In the genomic region with DNA sequence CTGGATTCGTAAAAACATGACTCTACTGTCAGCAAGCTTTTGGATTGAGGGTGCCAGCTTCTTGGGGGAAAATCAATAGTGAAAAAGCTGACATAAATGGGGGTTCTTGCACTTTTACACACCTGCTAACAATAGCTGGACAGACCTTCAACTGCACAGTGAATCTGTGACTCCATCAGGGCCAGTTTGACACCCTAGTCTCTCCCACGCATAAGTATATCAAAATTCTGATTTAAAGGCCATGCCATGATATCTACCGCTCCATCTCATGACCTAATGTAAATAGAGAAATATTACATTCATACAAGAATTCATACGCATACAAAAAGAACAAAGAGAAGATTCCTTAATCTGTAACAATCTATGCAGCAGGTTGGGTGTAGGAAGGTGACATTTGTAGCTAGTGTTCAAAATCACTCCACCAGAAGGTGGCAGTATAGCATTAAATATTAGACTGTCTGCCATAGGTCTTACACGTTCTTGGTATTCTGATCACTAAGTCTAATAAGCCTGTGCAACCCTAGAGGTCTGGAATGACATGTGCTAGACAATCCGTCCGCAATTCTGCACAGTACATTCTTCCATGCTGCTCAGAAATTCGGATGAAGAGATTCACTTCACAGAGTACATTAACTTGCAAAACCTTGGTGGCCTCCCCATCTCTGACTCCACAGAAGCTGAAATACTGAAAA, we compare ENCODE assay signal across 9 mouse cellular contexts. TPM values are rescaled to one million over a fixed set of nuclear protein-coding genes. Genes with fewer than 3 reads are reported as not detected.
DNase-seq lines count a peak whose midpoint lies in the region; ATAC-seq and TF ChIP-seq lines count a peak whose summit lies in the region.
"Had no signal": no experiment of that assay in that cellular context is flagged by ENCODE, and none has a peak within 500 bp of the region (broad histone marks: within the 10 kb centered on the region; RNA-seq: fewer than 3 reads in every experiment).

No protein-coding gene starts in this region.

- no peaks in the 10 kb centered on the region for H3K36me3 ChIP-seq in kidney, embryonic 14.5 days (ENCODE audit: control insufficient read depth, insufficient read depth, low read length)
- no peaks in the 10 kb centered on the region for H3K36me3 ChIP-seq in liver, embryonic 13.5 days
- H3K36me3 ChIP-seq in neural tube, embryonic 15.5 days, result no peaks in the 10 kb centered on the region
- H3K36me3 ChIP-seq: heart, embryonic 13.5 days had no signal

- H3K9ac ChIP-seq in kidney, embryonic 14.5 days (ENCODE audit: low read depth, low read length), result no peak overlapping the region
- no peak overlapping the region for H3K9ac ChIP-seq in liver, embryonic 13.5 days
- no peak overlapping the region for H3K9ac ChIP-seq in neural tube, embryonic 15.5 days (replicated peaks)
- H3K9ac ChIP-seq: heart, embryonic 13.5 days had no signal

- WGBS in cerebellum, adult 2 months, result 28% methylated on average over 8 of the region's 8 CpGs
- WGBS in kidney, embryonic 14.5 days, result 32% methylated on average over 8 of the region's 8 CpGs
- 26% methylated on average over 8 of the region's 8 CpGs for WGBS in liver, embryonic 13.5 days (ENCODE audit: insufficient replicate concordance)
- WGBS in neural tube, embryonic 15.5 days, result 33% methylated on average over 8 of the region's 8 CpGs

- DNase-seq in urinary bladder, postnatal 25 days (ENCODE audit: low spot score), result peak; percentile 38
- DNase-seq in urinary bladder, postnatal 10 days (ENCODE audit: low spot score), result no peak
- DNase-seq in cerebellum, adult 2 months, result peak; percentile 17 to 58
- no peak for DNase-seq in liver, embryonic 13.5 days
- no peak for DNase-seq in ovary, postnatal 10 days (ENCODE audit: low spot score)

- H3K4me1 ChIP-seq in cerebellum, adult 2 months (ENCODE audit: control insufficient read depth, insufficient read depth, low read length), result no peaks in the 10 kb centered on the region
- 0 out of 2 replicates have a peak, but pooled peaks cover 3% of the 10 kb centered on the region for H3K4me1 ChIP-seq in kidney, embryonic 14.5 days (ENCODE audit: control insufficient read depth, insufficient read depth, low read length)
- H3K4me1 ChIP-seq in liver, embryonic 13.5 days (replicated peaks), result peaks cover 10% of the 10 kb centered on the region; the same call in 1 of the 2 replicates
- H3K4me1 ChIP-seq in neural tube, embryonic 15.5 days, result peaks cover 12% of the 10 kb centered on the region

- no peaks in the 10 kb centered on the region; the same call in 1 of the 2 replicates for H3K27me3 ChIP-seq in cerebellum, adult 2 months (ENCODE audit: control insufficient read depth, insufficient read depth, low read length)
- H3K27me3 ChIP-seq in kidney, embryonic 14.5 days (ENCODE audit: control insufficient read depth, insufficient read depth, low read length), result peaks cover 6% of the 10 kb centered on the region; the same call in 1 of the 2 replicates
- peaks cover 7% of the 10 kb centered on the region; the same call in 1 of the 2 replicates for H3K27me3 ChIP-seq in liver, embryonic 13.5 days
- H3K27me3 ChIP-seq in neural tube, embryonic 15.5 days (replicated peaks), result peaks cover 4% of the 10 kb centered on the region; the same call in 1 of the 2 replicates

- ATAC-seq in granulocyte monocyte progenitor cell, adult 5-6 weeks (replicated peaks; ENCODE audit: poor library complexity, severe bottlenecking), result peak; percentile 77
- peak; percentile 86 for ATAC-seq in kidney, embryonic 14.5 days (ENCODE audit: low FRiP score, low TSS enrichment)
- ATAC-seq in liver, embryonic 13.5 days (ENCODE audit: low read depth), result peak; percentile 53; the same call in 1 of the 2 replicates
- ATAC-seq in neural tube, embryonic 15.5 days (ENCODE audit: low FRiP score), result peak; percentile 91

- TF ChIP-seq CTCF in cerebellum, adult 2 months (IDR thresholded peaks at IDR 0.05; ENCODE audit: borderline replicate concordance, insufficient read depth, low read depth, low read length), result peak; percentile 57; the same call in 1 of the 2 replicates

- no peak for TF ChIP-seq POLR2A in cerebellum, adult 2 months (IDR thresholded peaks at IDR 0.05; ENCODE audit: borderline replicate concordance, insufficient read depth, low read length)

- H3K4me2 ChIP-seq in kidney, embryonic 14.5 days (replicated peaks; ENCODE audit: low read depth, low read length), result no peak overlapping the region
- H3K4me2 ChIP-seq in liver, embryonic 13.5 days, result no peak overlapping the region
- no peak overlapping the region for H3K4me2 ChIP-seq in neural tube, embryonic 15.5 days
- H3K4me2 ChIP-seq: heart, embryonic 13.5 days had no signal

- H3K4me3 ChIP-seq in cerebellum, adult 2 months (replicated peaks; ENCODE audit: insufficient read depth, low read depth, low read length), result no peak overlapping the region
- H3K4me3 ChIP-seq in kidney, embryonic 14.5 days (ENCODE audit: low read length), result no peak overlapping the region
- no peak overlapping the region for H3K4me3 ChIP-seq in liver, embryonic 13.5 days (replicated peaks)
- H3K4me3 ChIP-seq in neural tube, embryonic 15.5 days (replicated peaks), result no peak overlapping the region
- H3K4me3 ChIP-seq: heart, embryonic 13.5 days had no signal

- no peak overlapping the region for H3K27ac ChIP-seq in cerebellum, adult 2 months (ENCODE audit: insufficient read depth, low read length)
- no peak overlapping the region for H3K27ac ChIP-seq in kidney, embryonic 14.5 days (ENCODE audit: low read depth, low read length)
- no peak overlapping the region for H3K27ac ChIP-seq in liver, embryonic 13.5 days
- H3K27ac ChIP-seq in neural tube, embryonic 15.5 days (replicated peaks), result no peak overlapping the region
- H3K27ac ChIP-seq: heart, embryonic 13.5 days had no signal

- H3K9me3 ChIP-seq in kidney, embryonic 14.5 days (ENCODE audit: control insufficient read depth, low read length), result no peaks in the 10 kb centered on the region
- H3K9me3 ChIP-seq in liver, embryonic 13.5 days (replicated peaks), result no peaks in the 10 kb centered on the region
- no peaks in the 10 kb centered on the region for H3K9me3 ChIP-seq in neural tube, embryonic 15.5 days (replicated peaks)
- H3K9me3 ChIP-seq: heart, embryonic 13.5 days had no signal

RNA-seq across cellular contexts. Expression of a gene that starts 8.6 kb away (rescaled TPM):
- not detected in 2 replicates for polyA plus RNA-seq in cerebellum, adult 2 months (2012; rRNA removed)
- not detected in 2 replicates for total RNA-seq in granulocyte monocyte progenitor cell, adult 5-6 weeks (2014; fragmentation: Nextera tagmentation)
- not detected in 2 replicates for total RNA-seq in granulocyte monocyte progenitor cell, adult 5-6 weeks (2017)
- polyA plus RNA-seq in kidney, embryonic 14.5 days (2014; fragmentation: Nextera tagmentation; extraction: Ambion mirVana), result 0.11 TPM in 1 of 2 replicates, not detected in the other
- 255 and 310 TPM in 2 replicates for polyA plus RNA-seq in liver, embryonic 13.5 days (2015; fragmentation: Nextera tagmentation; extraction: Ambion mirVana)
- polyA plus RNA-seq in neural tube, embryonic 15.5 days (2015; fragmentation: Nextera tagmentation; extraction: Ambion mirVana), result 0.51 TPM in 1 of 2 replicates, not detected in the other

RNA-seq across cellular contexts. Expression of a gene that starts 27.0 kb away (rescaled TPM):
- polyA plus RNA-seq in cerebellum, adult 2 months (2012; rRNA removed), result 0.05 TPM in 1 of 2 replicates, not detected in the other
- not detected in 2 replicates for total RNA-seq in granulocyte monocyte progenitor cell, adult 5-6 weeks (2014; fragmentation: Nextera tagmentation)
- not detected in 2 replicates for total RNA-seq in granulocyte monocyte progenitor cell, adult 5-6 weeks (2017)
- 0.30 and 0.60 TPM in 2 replicates for polyA plus RNA-seq in kidney, embryonic 14.5 days (2014; fragmentation: Nextera tagmentation; extraction: Ambion mirVana)
- 276 and 332 TPM in 2 replicates for polyA plus RNA-seq in liver, embryonic 13.5 days (2015; fragmentation: Nextera tagmentation; extraction: Ambion mirVana)
- polyA plus RNA-seq in neural tube, embryonic 15.5 days (2015; fragmentation: Nextera tagmentation; extraction: Ambion mirVana), result 0.06 and 0.73 TPM in 2 replicates

RNA-seq across cellular contexts. Expression of a gene that starts 50.7 kb away (rescaled TPM):
- polyA plus RNA-seq in cerebellum, adult 2 months (2012; rRNA removed), result 0.03 TPM in 1 of 2 replicates, not detected in the other
- not detected in 2 replicates for total RNA-seq in granulocyte monocyte progenitor cell, adult 5-6 weeks (2014; fragmentation: Nextera tagmentation)
- not detected in 2 replicates for total RNA-seq in granulocyte monocyte progenitor cell, adult 5-6 weeks (2017)
- polyA plus RNA-seq in kidney, embryonic 14.5 days (2014; fragmentation: Nextera tagmentation; extraction: Ambion mirVana), result 1.1 and 1.3 TPM in 2 replicates
- 191 and 210 TPM in 2 replicates for polyA plus RNA-seq in liver, embryonic 13.5 days (2015; fragmentation: Nextera tagmentation; extraction: Ambion mirVana)
- polyA plus RNA-seq in neural tube, embryonic 15.5 days (2015; fragmentation: Nextera tagmentation; extraction: Ambion mirVana), result 0.20 and 1.1 TPM in 2 replicates

RNA-seq across cellular contexts. Expression of a gene that starts 56.4 kb away (rescaled TPM):
- 60.5 and 62.5 TPM in 2 replicates for polyA plus RNA-seq in cerebellum, adult 2 months (2012; rRNA removed)
- 50.3 and 62.1 TPM in 2 replicates for total RNA-seq in granulocyte monocyte progenitor cell, adult 5-6 weeks (2014; fragmentation: Nextera tagmentation)
- 71.2 and 77.6 TPM in 2 replicates for total RNA-seq in granulocyte monocyte progenitor cell, adult 5-6 weeks (2017)
- 95.2 and 109 TPM in 2 replicates for polyA plus RNA-seq in kidney, embryonic 14.5 days (2014; fragmentation: Nextera tagmentation; extraction: Ambion mirVana)
- 60.3 and 63.2 TPM in 2 replicates for polyA plus RNA-seq in liver, embryonic 13.5 days (2015; fragmentation: Nextera tagmentation; extraction: Ambion mirVana)
- polyA plus RNA-seq in neural tube, embryonic 15.5 days (2015; fragmentation: Nextera tagmentation; extraction: Ambion mirVana), result 92.6 and 97.6 TPM in 2 replicates

Comparison
In these comparisons a context has a peak if more than half of its experiments do, and no peak if none do; other contexts are left out.
1. DNase-seq: peak in urinary bladder, postnatal 25 days (single experiment) and cerebellum, adult 2 months (2 of 2); none in urinary bladder, postnatal 10 days (single experiment), liver, embryonic 13.5 days (single experiment) and ovary, postnatal 10 days (single experiment).
2. RNA of a gene that starts 8.6 kb away (polyA plus RNA-seq): 255 to 310 TPM in liver, embryonic 13.5 days; 0.11 TPM in kidney, embryonic 14.5 days, not detected in cerebellum, adult 2 months and 0.51 TPM in neural tube, embryonic 15.5 days; every median in the first group is over 100 times any median in the second.
3. RNA of a gene that starts 27.0 kb away (polyA plus RNA-seq): 276 to 332 TPM in liver, embryonic 13.5 days; 0.30 to 0.60 TPM in kidney, embryonic 14.5 days, 0.06 to 0.73 TPM in neural tube, embryonic 15.5 days and 0.05 TPM in cerebellum, adult 2 months; every median in the first group is over 100 times any median in the second.
4. RNA of a gene that starts 50.7 kb away (polyA plus RNA-seq): 191 to 210 TPM in liver, embryonic 13.5 days; 1.1 to 1.3 TPM in kidney, embryonic 14.5 days, 0.20 to 1.1 TPM in neural tube, embryonic 15.5 days and 0.03 TPM in cerebellum, adult 2 months; every median in the first group is over 10 times any median in the second.
5. Peak in every context shown above with its lines, with median percentiles within 50 percentile points of each other: ATAC-seq.